Mouse (Mus musculus): Measurements from ENCODE around the gene Tnr. TPM values are rescaled to one million over a fixed set of nuclear protein-coding genes. Genes with fewer than 3 reads are reported as not detected.
A peak's percentile ranks its signal among the peaks of the same experiment; 100 is the strongest.

Gene Tnr
- total and polyA plus RNA-seq, 3 experiments = not detected

DNA sequence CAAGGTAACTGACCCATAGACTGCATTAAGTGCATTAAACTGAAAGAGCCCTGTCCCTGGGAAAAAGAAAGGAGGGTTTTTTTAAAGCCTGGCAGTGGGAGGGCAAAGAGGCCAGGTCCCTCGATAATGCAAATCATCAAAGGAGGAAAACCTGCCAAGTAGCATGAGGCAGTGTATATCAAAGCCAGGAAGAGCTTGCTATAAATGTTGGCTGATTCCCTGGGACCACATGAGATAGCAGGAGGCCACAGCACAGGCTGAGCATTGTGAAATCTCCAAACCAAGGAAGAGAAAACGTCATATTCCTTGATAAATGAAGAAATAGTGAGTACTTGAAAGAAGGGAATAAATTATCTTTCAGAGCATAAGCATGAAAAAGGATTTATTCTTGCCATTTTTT is 409.0 kb downstream of the Tnr start:
- Histone ChIP-seq H3K79me2 (replicated peaks; ENCODE audit: control insufficient read depth, extremely low read depth, insufficient read depth, poor library complexity, severe bottlenecking) (no peaks in the 10 kb centered on the region), H3K27me3 (replicated peaks) (no peaks in the 10 kb centered on the region), H3K9me3 (replicated peaks; ENCODE audit: low read length) (no peaks in the 10 kb centered on the region), H3K4me3 (replicated peaks in 1 of 3; ENCODE audit: low read depth in 2 of 3, low read length in 2 of 3, poor library complexity in 1 of 3) (no peak overlapping the region), H3K4me2 (ENCODE audit: insufficient read depth, low read depth, poor library complexity, severe bottlenecking) (no peak overlapping the region), H3K36me3 (replicated peaks in 1 of 2; ENCODE audit: control insufficient read depth in 1 of 2, insufficient read depth in 1 of 2, low read length in 1 of 2) (no peaks in the 10 kb centered on the region), H3K9ac (ENCODE audit: insufficient read depth, low read depth) (no peak overlapping the region), H3K27ac (ENCODE audit: insufficient read depth, low read depth) (no peak overlapping the region), H3K4me1 (ENCODE audit: control insufficient read depth in 1 of 2, insufficient read depth in 2 of 2) (no peaks in the 10 kb centered on the region)
- no peak for TF ChIP-seq EP300 (IDR thresholded peaks at IDR 0.05; ENCODE audit: low read length)
- no peak for TF ChIP-seq IRF4 (IDR thresholded peaks at IDR 0.05; ENCODE audit: low read depth, low read length)
- TF ChIP-seq UBTF (IDR thresholded peaks at IDR 0.05; ENCODE audit: low read depth, low read length) = no peak
- in situ Hi-C loops (cut with MboI; ENCODE audit: low pct_ligation_motif_present, low pct_unique_long_range_greater_than_20kb, low sequenced_read_pairs) = no loop called here
- dilution Hi-C loops (cut with MboI; ENCODE audit: extremely low pct_ligation_motif_present, extremely low pct_unique_long_range_greater_than_20kb, low sequenced_read_pairs) = no loop called here
- no peak for DNase-seq (ENCODE audit: extremely low read depth)

DNA sequence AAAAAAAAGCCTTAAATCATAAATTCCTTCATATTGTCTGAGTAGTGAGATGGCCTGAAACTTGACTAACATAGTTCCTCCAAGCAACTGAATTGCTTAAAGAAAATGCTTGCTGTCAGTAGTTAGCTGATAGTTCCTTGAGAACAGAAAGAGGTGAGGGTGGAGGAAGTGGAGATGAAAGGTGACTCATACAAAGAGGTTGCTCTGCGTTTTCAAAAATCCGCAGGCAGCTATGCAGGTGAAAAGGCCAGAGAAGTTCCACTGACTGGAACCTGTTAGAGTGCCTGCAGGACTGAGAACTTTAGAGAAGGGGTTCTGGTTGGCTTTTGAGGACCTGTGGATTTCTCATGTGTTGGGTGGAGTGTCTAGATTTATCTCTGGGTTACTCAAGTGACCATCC is 414.9 kb downstream of the Tnr start:
- no peaks in the 10 kb centered on the region for H3K27me3 ChIP-seq (replicated peaks)
- peak; percentile 54 for DNase-seq (ENCODE audit: extremely low read depth)
- dilution Hi-C loops (cut with MboI; ENCODE audit: extremely low pct_ligation_motif_present, extremely low pct_unique_long_range_greater_than_20kb, low sequenced_read_pairs) (no loop called here), in situ Hi-C loops (cut with MboI; ENCODE audit: low pct_ligation_motif_present, low pct_unique_long_range_greater_than_20kb, low sequenced_read_pairs) (no loop called here)
- no peaks in the 10 kb centered on the region for H3K9me3 ChIP-seq (replicated peaks; ENCODE audit: low read length)
- H3K9ac ChIP-seq (ENCODE audit: insufficient read depth, low read depth) = no peak overlapping the region
- H3K4me1 ChIP-seq (ENCODE audit: control insufficient read depth in 1 of 2, insufficient read depth in 2 of 2) = peaks cover 5 to 20% of the 10 kb centered on the region in 2 experiments
- H3K36me3 ChIP-seq (replicated peaks in 1 of 2; ENCODE audit: control insufficient read depth in 1 of 2, insufficient read depth in 1 of 2, low read length in 1 of 2) = no peaks in the 10 kb centered on the region
- H3K4me3 ChIP-seq (replicated peaks in 1 of 3; ENCODE audit: low read depth in 2 of 3, low read length in 2 of 3, poor library complexity in 1 of 3) = no peak overlapping the region
- H3K79me2 ChIP-seq (replicated peaks; ENCODE audit: control insufficient read depth, extremely low read depth, insufficient read depth, poor library complexity, severe bottlenecking) = no peaks in the 10 kb centered on the region
- TF ChIP-seq JUN (IDR thresholded peaks at IDR 0.05; ENCODE audit: insufficient read depth, low read depth, low read length) (peak; percentile 49; the same call in 1 of the 2 replicates), EP300 (IDR thresholded peaks at IDR 0.05; ENCODE audit: low read length) (peak; percentile 69; the same call in 1 of the 2 replicates), IRF4 (IDR thresholded peaks at IDR 0.05; ENCODE audit: low read depth, low read length) (peak; percentile 67; the same call in 1 of the 2 replicates), TBP (conservative IDR thresholded peaks at IDR 0.05; ENCODE audit: low read depth, low read length) (no peak), PAX5 (IDR thresholded peaks at IDR 0.05; ENCODE audit: low read length) (no peak), ZMIZ1 (IDR thresholded peaks at IDR 0.05; ENCODE audit: low read depth, low read length) (no peak), TCF12 (IDR thresholded peaks at IDR 0.05; ENCODE audit: low read depth, low read length) (0 out of 2 replicates have a peak, but pooled peaks have one; percentile 37), MYC (IDR thresholded peaks at IDR 0.05; ENCODE audit: low read depth, low read length) (no peak), E2F4 (IDR thresholded peaks at IDR 0.05; ENCODE audit: insufficient replicate concordance, low read depth, low read length) (no peak), JUND (conservative IDR thresholded peaks at IDR 0.05; ENCODE audit: low read depth, low read length) (peak; percentile 64)
- H3K27ac ChIP-seq (ENCODE audit: insufficient read depth, low read depth) = no peak overlapping the region
- no peak overlapping the region for H3K4me2 ChIP-seq (ENCODE audit: insufficient read depth, low read depth, poor library complexity, severe bottlenecking)

DNA sequence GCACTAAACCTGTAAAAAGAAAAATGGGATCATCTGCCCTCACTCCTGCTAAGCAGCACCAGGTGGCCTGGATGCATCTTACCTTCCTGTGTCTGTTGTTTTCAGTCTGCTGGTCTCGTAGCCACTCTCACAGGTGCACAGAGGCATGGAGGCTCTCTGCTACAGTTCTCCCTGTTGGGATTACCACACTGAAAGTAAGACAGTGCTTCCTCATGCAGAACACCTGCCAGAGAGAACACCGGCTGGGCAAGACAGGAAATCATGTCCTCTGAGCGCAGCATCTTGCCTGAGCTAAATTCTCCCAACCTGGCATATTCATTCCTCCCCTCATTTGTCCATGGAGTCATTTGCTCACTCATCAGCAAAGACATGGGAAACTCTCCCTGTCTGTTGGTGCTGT is 415.8 kb downstream of the Tnr start:
- H3K4me3 ChIP-seq (replicated peaks in 1 of 3; ENCODE audit: low read depth in 2 of 3, low read length in 2 of 3, poor library complexity in 1 of 3) = no peak overlapping the region
- peaks cover 5 to 20% of the 10 kb centered on the region in 2 experiments for H3K4me1 ChIP-seq (ENCODE audit: control insufficient read depth in 1 of 2, insufficient read depth in 2 of 2)
- no peak overlapping the region for H3K27ac ChIP-seq (ENCODE audit: insufficient read depth, low read depth)
- H3K9ac ChIP-seq (ENCODE audit: insufficient read depth, low read depth) = no peak overlapping the region
- in situ Hi-C loops (cut with MboI; ENCODE audit: low pct_ligation_motif_present, low pct_unique_long_range_greater_than_20kb, low sequenced_read_pairs) = no loop called here
- no peaks in the 10 kb centered on the region for H3K27me3 ChIP-seq (replicated peaks)
- dilution Hi-C loops (cut with MboI; ENCODE audit: extremely low pct_ligation_motif_present, extremely low pct_unique_long_range_greater_than_20kb, low sequenced_read_pairs) = no loop called here
- no peaks in the 10 kb centered on the region for H3K9me3 ChIP-seq (replicated peaks; ENCODE audit: low read length)
- peak; percentile 33 for DNase-seq (ENCODE audit: extremely low read depth)
- no peaks in the 10 kb centered on the region for H3K79me2 ChIP-seq (replicated peaks; ENCODE audit: control insufficient read depth, extremely low read depth, insufficient read depth, poor library complexity, severe bottlenecking)
- no peak overlapping the region for H3K4me2 ChIP-seq (ENCODE audit: insufficient read depth, low read depth, poor library complexity, severe bottlenecking)
- no peaks in the 10 kb centered on the region for H3K36me3 ChIP-seq (replicated peaks in 1 of 2; ENCODE audit: control insufficient read depth in 1 of 2, insufficient read depth in 1 of 2, low read length in 1 of 2)
- TF ChIP-seq SMC3 (IDR thresholded peaks at IDR 0.05; ENCODE audit: low read depth, low read length) = no peak
- no peak for TF ChIP-seq RCOR1 (conservative IDR thresholded peaks at IDR 0.05; ENCODE audit: low read depth, low read length)
- no peak for TF ChIP-seq GABPA (IDR thresholded peaks at IDR 0.05; ENCODE audit: insufficient replicate concordance, low read depth, low read length)
- TF ChIP-seq HCFC1 (IDR thresholded peaks at IDR 0.05; ENCODE audit: low read depth, low read length) = no peak
- no peak for TF ChIP-seq MXI1 (IDR thresholded peaks at IDR 0.05; ENCODE audit: low read depth, low read length)
- no peak for TF ChIP-seq CTCF (conservative IDR thresholded peaks at IDR 0.05 in 1 of 2, IDR thresholded peaks at IDR 0.05 in 1 of 2; ENCODE audit: low read depth in 2 of 2, low read length in 2 of 2)
- no peak for TF ChIP-seq ZNF384 (IDR thresholded peaks at IDR 0.05; ENCODE audit: low read depth, low read length)
- 0 out of 2 replicates have a peak, but pooled peaks have one; percentile 26 for TF ChIP-seq SIN3A (IDR thresholded peaks at IDR 0.05; ENCODE audit: low read length)
- TF ChIP-seq ZMIZ1 (IDR thresholded peaks at IDR 0.05; ENCODE audit: low read depth, low read length) = no peak
- no peak for TF ChIP-seq USF1 (IDR thresholded peaks at IDR 0.05; ENCODE audit: low read depth, low read length)
- no peak for TF ChIP-seq ELF1 (IDR thresholded peaks at IDR 0.05; ENCODE audit: low read depth, low read length)
- TF ChIP-seq TCF12 (IDR thresholded peaks at IDR 0.05; ENCODE audit: low read depth, low read length) = peak; percentile 67; the same call in 1 of the 2 replicates
- no peak for TF ChIP-seq E2F4 (IDR thresholded peaks at IDR 0.05; ENCODE audit: insufficient replicate concordance, low read depth, low read length)
- TF ChIP-seq TBP (conservative IDR thresholded peaks at IDR 0.05; ENCODE audit: low read depth, low read length) = no peak
- TF ChIP-seq PAX5 (IDR thresholded peaks at IDR 0.05; ENCODE audit: low read length) = no peak
- TF ChIP-seq USF2 (conservative IDR thresholded peaks at IDR 0.05; ENCODE audit: low read depth, low read length) = no peak
- no peak for TF ChIP-seq RAD21 (IDR thresholded peaks at IDR 0.05; ENCODE audit: low read depth, low read length)
- peak; percentile 65 for TF ChIP-seq EP300 (IDR thresholded peaks at IDR 0.05; ENCODE audit: low read length)
- no peak for TF ChIP-seq ETS1 (conservative IDR thresholded peaks at IDR 0.05; ENCODE audit: low read depth, low read length)
- no peak for TF ChIP-seq MEF2A (IDR thresholded peaks at IDR 0.05; ENCODE audit: borderline replicate concordance, low read depth, low read length)

Measured in CH12.LX (cell line).